Mouse (Mus musculus) lung, embryonic 15.5 days (tissue): ENCODE results near the gene Hs6st2. TPM values are rescaled to one million over a fixed set of nuclear protein-coding genes. Genes with fewer than 3 reads are reported as not detected.

Experiments used
- ATAC-seq: fragments of 200-750 bp; cut with Nextera tagmentation; 2 replicates; pipeline ENCODE4 v1.8.0; 2017; ENCODE audit warnings: moderate number of reproducible peaks, borderline replicate concordance; ENCODE audit not compliant: low FRiP score, low TSS enrichment; ENCODE audit errors: extremely low read depth
- H3K27ac ChIP-seq: fragments of 300-500 bp; sonication (generic); 2 replicates; pipeline ENCODE4 v1.5.1; 2015; ENCODE audit warnings: moderate library complexity, mild to moderate bottlenecking, inconsistent platforms
- H3K27me3 ChIP-seq: fragments of 300-500 bp; sonication (generic); 2 replicates; pipeline ENCODE4 v1.6.1; 2015; ENCODE audit warnings: inconsistent platforms
- H3K36me3 ChIP-seq: fragments of 300-500 bp; sonication (generic); 2 replicates; pipeline ENCODE4 v1.6.1; 2015; ENCODE audit warnings: inconsistent platforms
- H3K4me1 ChIP-seq: fragments of 300-500 bp; sonication (generic); 2 replicates; pipeline ENCODE4 v1.6.1; 2015; ENCODE audit warnings: inconsistent platforms
- H3K4me2 ChIP-seq: fragments of 300-500 bp; sonication (generic); 2 replicates; pipeline ENCODE4 v1.6.1; 2015; ENCODE audit warnings: inconsistent platforms, mild to moderate bottlenecking, moderate library complexity
- H3K4me3 ChIP-seq: fragments of 300-500 bp; sonication (generic); 2 replicates; pipeline ENCODE4 v1.5.1; 2015; ENCODE audit warnings: mild to moderate bottlenecking, inconsistent platforms
- H3K9ac ChIP-seq: fragments of 300-500 bp; sonication (generic); 2 replicates; pipeline ENCODE4 v1.6.1; 2015; ENCODE audit warnings: inconsistent platforms
- H3K9me3 ChIP-seq: fragments of 300-500 bp; sonication (generic); 2 replicates; pipeline ENCODE4 v1.6.1; 2016; ENCODE audit warnings: inconsistent platforms
- WGBS: fragments of 180-500 bp; shearing (Covaris S2); methylation state at CpG from one replicate; pipeline ENCODE4 v1.1.7; 2015; 5-methylcytosine and 5-hydroxymethylcytosine counted together
- polyA plus RNA-seq: library from polyadenylated mRNA; unstranded; fragments of >200 nt; fragmentation: Nextera tagmentation; extraction: Ambion mirVana; gene quantifications from 2 replicates; pipeline ENCODE4 v1.2.1, GENCODE M21; 2015

Gene Hs6st2
- polyA plus RNA-seq, 1 experiment from 2014 or later, result 12.5 TPM

DNA sequence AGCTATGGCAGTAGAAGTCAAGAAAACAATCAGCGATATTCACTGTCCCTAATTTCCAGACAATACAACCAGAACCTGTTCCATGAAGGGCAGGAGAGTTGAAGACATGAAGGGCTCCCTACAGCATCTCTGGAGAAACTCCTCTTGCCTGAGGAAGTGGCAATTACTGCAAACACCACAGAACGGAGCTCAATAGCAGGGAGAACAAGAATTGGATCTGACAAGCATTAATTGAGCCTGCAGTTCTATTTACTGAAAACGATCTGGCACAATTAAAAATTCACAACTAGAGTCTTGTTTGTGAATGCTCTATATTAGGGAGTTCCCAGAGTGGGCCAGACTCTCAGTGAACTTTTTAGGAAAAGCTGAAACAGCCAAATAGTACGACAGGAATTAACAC, 238.3 kb downstream of the Hs6st2 start:
- no peaks in the 10 kb centered on the region for H3K9me3 ChIP-seq
- H3K4me3 ChIP-seq, result no peak overlapping the region
- 75% methylated on average over 4 of the region's 4 CpGs for WGBS
- H3K27ac ChIP-seq, result no peak overlapping the region
- ATAC-seq, result no peak
- H3K4me2 ChIP-seq, result no peak overlapping the region
- no peak overlapping the region for H3K9ac ChIP-seq
- no peaks in the 10 kb centered on the region for H3K4me1 ChIP-seq
- H3K36me3 ChIP-seq, result no peaks in the 10 kb centered on the region
- no peaks in the 10 kb centered on the region for H3K27me3 ChIP-seq

- Histone ChIP-seq H3K27me3 (no peaks in the 10 kb centered on the region), H3K9me3 (no peaks in the 10 kb centered on the region), H3K27ac (no peak overlapping the region), H3K9ac (no peak overlapping the region), H3K36me3 (no peaks in the 10 kb centered on the region), H3K4me1 (no peaks in the 10 kb centered on the region), H3K4me2 (no peak overlapping the region), H3K4me3 (no peak overlapping the region)
- ATAC-seq, result no peak
- WGBS, result 74% methylated on average over 3 of the region's 3 CpGs
These were observed 249.9 kb downstream of the Hs6st2 start for GRCm38 (mm10) chrX:51431706-51432105.

GRCm38 (mm10) chrX:51425031-51425430, 256.6 kb downstream of the Hs6st2 start:
- no peak overlapping the region for H3K27ac ChIP-seq
- H3K36me3 ChIP-seq, result no peaks in the 10 kb centered on the region
- no peak for ATAC-seq
- H3K27me3 ChIP-seq, result no peaks in the 10 kb centered on the region
- 71% methylated on average over 5 of the region's 5 CpGs for WGBS
- no peak overlapping the region for H3K9ac ChIP-seq
- no peak overlapping the region for H3K4me3 ChIP-seq
- no peaks in the 10 kb centered on the region for H3K9me3 ChIP-seq
- no peaks in the 10 kb centered on the region for H3K4me1 ChIP-seq
- no peak overlapping the region for H3K4me2 ChIP-seq

GRCm38 (mm10) chrX:51410289-51410688, 271.4 kb downstream of the Hs6st2 start:
- Histone ChIP-seq H3K36me3 (no peaks in the 10 kb centered on the region), H3K4me3 (no peak overlapping the region), H3K27ac (no peak overlapping the region), H3K4me1 (no peaks in the 10 kb centered on the region), H3K9me3 (no peaks in the 10 kb centered on the region), H3K4me2 (no peak overlapping the region), H3K9ac (no peak overlapping the region), H3K27me3 (no peaks in the 10 kb centered on the region)
- no peak for ATAC-seq
- WGBS, result 74% methylated on average over 2 of the region's 2 CpGs

DNA sequence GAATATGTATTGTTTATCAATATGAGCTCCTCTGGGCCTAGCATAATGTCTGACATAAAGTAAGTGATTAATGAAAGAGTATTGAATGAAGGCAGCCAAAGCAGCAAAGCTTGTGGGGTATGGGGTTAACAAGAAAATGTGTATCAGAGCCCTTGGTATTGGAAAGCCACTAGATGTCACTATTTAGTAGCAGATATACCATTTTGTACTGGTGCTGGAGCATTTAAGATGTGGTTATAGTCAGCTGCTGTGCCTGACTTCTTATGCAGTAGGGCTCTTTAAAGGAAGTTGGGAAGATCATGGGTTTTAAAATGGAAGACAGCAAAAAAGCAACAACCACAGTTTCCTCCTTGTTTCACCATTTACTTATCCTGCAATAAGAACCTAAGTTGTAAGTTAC, 284.2 kb downstream of the Hs6st2 start:
- Histone ChIP-seq H3K9ac (no peak overlapping the region), H3K27ac (no peak overlapping the region), H3K4me3 (no peak overlapping the region), H3K9me3 (no peaks in the 10 kb centered on the region), H3K27me3 (no peaks in the 10 kb centered on the region), H3K4me1 (no peaks in the 10 kb centered on the region), H3K4me2 (no peak overlapping the region), H3K36me3 (no peaks in the 10 kb centered on the region)
- ATAC-seq, result no peak

DNA sequence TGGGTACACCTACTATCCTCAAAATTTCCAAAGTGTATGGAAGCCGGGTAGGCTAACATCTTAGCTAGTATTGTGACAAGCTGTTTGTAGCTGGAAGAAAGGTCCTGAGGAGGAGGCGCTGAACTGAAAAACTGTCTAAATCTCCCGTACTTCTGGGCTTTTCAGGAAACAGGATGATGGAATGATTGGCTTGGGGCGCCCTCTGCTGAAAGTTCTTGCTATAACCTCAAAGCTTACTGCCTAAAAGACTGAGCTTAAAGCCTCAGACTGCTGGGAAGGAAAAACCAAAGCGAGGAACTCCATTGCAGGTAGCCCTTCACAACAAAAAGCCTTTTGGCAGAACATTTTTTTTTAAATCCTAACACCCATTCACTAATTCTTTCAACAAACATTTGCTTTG, 307.0 kb downstream of the Hs6st2 start:
- H3K9ac ChIP-seq, result no peak overlapping the region
- H3K4me3 ChIP-seq, result no peak overlapping the region
- H3K27me3 ChIP-seq, result no peaks in the 10 kb centered on the region
- no peak overlapping the region for H3K4me2 ChIP-seq
- no peaks in the 10 kb centered on the region for H3K9me3 ChIP-seq
- no peaks in the 10 kb centered on the region for H3K36me3 ChIP-seq
- H3K4me1 ChIP-seq, result no peaks in the 10 kb centered on the region
- WGBS, result 13% methylated on average over 5 of the region's 5 CpGs
- no peak overlapping the region for H3K27ac ChIP-seq
- ATAC-seq, result no peak; the same call in 1 of the 2 replicates

DNA sequence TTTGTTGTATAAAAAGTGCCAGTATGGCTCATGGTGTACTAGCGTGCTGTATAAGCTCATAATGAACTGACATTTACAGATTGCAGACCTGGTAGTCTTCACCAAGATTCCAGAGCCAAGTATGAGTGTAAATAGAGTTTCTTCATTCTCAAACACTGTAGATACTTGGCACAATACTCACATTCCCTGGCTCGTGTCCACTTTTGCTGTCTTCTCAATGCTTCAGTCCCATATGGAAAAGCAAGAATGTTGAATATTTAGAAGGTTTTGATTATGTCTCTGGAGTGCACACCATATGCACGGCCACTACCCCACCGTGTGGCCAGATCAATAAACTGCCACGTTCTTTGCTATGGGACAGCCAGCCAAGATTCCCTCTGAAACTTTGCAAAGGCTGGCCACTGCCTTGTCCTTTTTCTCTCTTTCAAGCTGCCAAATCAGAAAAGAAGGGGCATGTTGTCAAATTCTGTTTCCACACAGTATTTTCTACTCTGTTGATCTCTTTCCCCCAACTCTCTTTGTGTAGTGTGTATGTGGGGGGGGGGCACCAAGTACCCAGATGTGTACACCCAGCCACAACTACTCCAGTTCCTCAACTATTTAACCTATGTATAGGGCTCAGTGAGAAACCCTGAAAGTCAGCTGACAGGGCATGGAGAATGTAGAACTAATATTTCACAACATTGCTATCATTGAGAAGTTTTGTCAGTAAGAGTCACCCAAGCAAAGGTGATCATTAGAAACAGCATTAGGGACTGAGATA, 309.0 kb downstream of the Hs6st2 start:
- no peaks in the 10 kb centered on the region for H3K9me3 ChIP-seq
- H3K4me2 ChIP-seq, result no peak overlapping the region
- no peaks in the 10 kb centered on the region for H3K27me3 ChIP-seq
- no peak overlapping the region for H3K9ac ChIP-seq
- peak; percentile 92 for ATAC-seq
- no peaks in the 10 kb centered on the region for H3K4me1 ChIP-seq
- H3K4me3 ChIP-seq, result no peak overlapping the region
- peak overlapping the region; percentile 19; the same call in 1 of the 2 replicates for H3K27ac ChIP-seq
- H3K36me3 ChIP-seq, result no peaks in the 10 kb centered on the region
- 20% methylated on average over 5 of the region's 5 CpGs for WGBS

- ATAC-seq, result no peak
- WGBS, result 75% methylated on average over 1 of the region's 1 CpGs
These were observed 332.0 kb downstream of the Hs6st2 start for GRCm38 (mm10) chrX:51349682-51350081.

GRCm38 (mm10) chrX:51343595-51343994, 338.1 kb downstream of the Hs6st2 start:
- H3K4me2 ChIP-seq, result no peak overlapping the region
- no peak overlapping the region for H3K4me3 ChIP-seq
- H3K36me3 ChIP-seq, result no peaks in the 10 kb centered on the region
- no peaks in the 10 kb centered on the region for H3K9me3 ChIP-seq
- H3K27ac ChIP-seq, result no peak overlapping the region
- no peak overlapping the region for H3K9ac ChIP-seq
- ATAC-seq, result no peak
- H3K4me1 ChIP-seq, result no peaks in the 10 kb centered on the region
- 35% methylated on average over 3 of the region's 3 CpGs for WGBS
- no peaks in the 10 kb centered on the region for H3K27me3 ChIP-seq

More at GRCm38 (mm10) chrX:51349682-51350081, 332.0 kb downstream of the Hs6st2 start:
- H3K27ac ChIP-seq, result no peak overlapping the region
- H3K9me3 ChIP-seq, result no peaks in the 10 kb centered on the region
- H3K4me3 ChIP-seq, result no peak overlapping the region
- H3K9ac ChIP-seq, result no peak overlapping the region
- H3K36me3 ChIP-seq, result no peaks in the 10 kb centered on the region
- no peaks in the 10 kb centered on the region for H3K4me1 ChIP-seq
- H3K27me3 ChIP-seq, result no peaks in the 10 kb centered on the region
- no peak overlapping the region for H3K4me2 ChIP-seq

Other genes with a start within 250 kb of the Hs6st2 start
- gene Usp26, start 119.4 kb upstream of the Hs6st2 start, polyA plus RNA-seq, result not detected in 2 replicates